Mouse (Mus musculus) c-Kit-negative CD71-positive TER-119-positive erythroid progenitor cells, embryonic 14.5 days (primary cell): ENCODE results near the gene Slc30a1.

ENCODE experiments used
- DNase-seq: peaks from one replicate; pipeline ENCODE4 v3.0.0-alpha.2; 2013; ENCODE audit warnings: low read depth, low spot score

Gene Slc30a1

GRCm38 (mm10) chr1:191896806-191897552 lies 9.6 kb upstream of the Slc30a1 start:
- DNase-seq, result no peak

- no peak for DNase-seq
Observed at GRCm38 (mm10) chr1:191905637-191906533, 682 bp upstream of the Slc30a1 start.

- DNase-seq, result peak; percentile 77
Observed at GRCm38 (mm10) chr1:191907431-191907810, 854 bp downstream of the Slc30a1 start.

GRCm38 (mm10) chr1:191908906-191909305 lies 2.3 kb downstream of the Slc30a1 start:
- no peak for DNase-seq

GRCm38 (mm10) chr1:191909316-191909715 lies 2.7 kb downstream of the Slc30a1 start:
- DNase-seq, result no peak

GRCm38 (mm10) chr1:191910646-191911045 lies 4.1 kb downstream of the Slc30a1 start:
- no peak for DNase-seq

GRCm38 (mm10) chr1:191911067-191911668 lies 4.6 kb downstream of the Slc30a1 start:
- DNase-seq, result no peak

- no peak for DNase-seq
Observed at GRCm38 (mm10) chr1:191914647-191915046, 8.1 kb downstream of the Slc30a1 start.

- DNase-seq, result no peak
Observed at GRCm38 (mm10) chr1:191915586-191915985, 9.0 kb downstream of the Slc30a1 start.

- no peak for DNase-seq
Observed at GRCm38 (mm10) chr1:191916876-191917275, 10.3 kb downstream of the Slc30a1 start.

GRCm38 (mm10) chr1:191919336-191919735 lies 12.8 kb downstream of the Slc30a1 start:
- DNase-seq, result no peak

- DNase-seq, result no peak
Observed at GRCm38 (mm10) chr1:191921701-191922100, 15.1 kb downstream of the Slc30a1 start.

GRCm38 (mm10) chr1:191925496-191925895 lies 18.9 kb downstream of the Slc30a1 start:
- no peak for DNase-seq

- no peak for DNase-seq
Observed at GRCm38 (mm10) chr1:191926681-191927080, 20.1 kb downstream of the Slc30a1 start.

- no peak for DNase-seq
Observed at GRCm38 (mm10) chr1:191928345-191928744, 21.8 kb downstream of the Slc30a1 start.

- no peak for DNase-seq
Observed at GRCm38 (mm10) chr1:191929065-191929464, 22.5 kb downstream of the Slc30a1 start.

GRCm38 (mm10) chr1:191929897-191930524 lies 23.4 kb downstream of the Slc30a1 start:
- DNase-seq, result no peak

- DNase-seq, result no peak
Observed at GRCm38 (mm10) chr1:191930525-191931105, 24.0 kb downstream of the Slc30a1 start.

GRCm38 (mm10) chr1:191932286-191932985 lies 25.9 kb downstream of the Slc30a1 start:
- DNase-seq, result no peak

- no peak for DNase-seq
Observed at GRCm38 (mm10) chr1:191932986-191933632, 26.5 kb downstream of the Slc30a1 start.
